Mouse (Mus musculus): ENCODE data around the gene Best3. TPM values are rescaled to one million over a fixed set of nuclear protein-coding genes. Genes with fewer than 3 reads are reported as not detected.

The Best3 gene
- polyA plus RNA-seq, 1 experiment from 2014 or later = 0.32 TPM

DNA sequence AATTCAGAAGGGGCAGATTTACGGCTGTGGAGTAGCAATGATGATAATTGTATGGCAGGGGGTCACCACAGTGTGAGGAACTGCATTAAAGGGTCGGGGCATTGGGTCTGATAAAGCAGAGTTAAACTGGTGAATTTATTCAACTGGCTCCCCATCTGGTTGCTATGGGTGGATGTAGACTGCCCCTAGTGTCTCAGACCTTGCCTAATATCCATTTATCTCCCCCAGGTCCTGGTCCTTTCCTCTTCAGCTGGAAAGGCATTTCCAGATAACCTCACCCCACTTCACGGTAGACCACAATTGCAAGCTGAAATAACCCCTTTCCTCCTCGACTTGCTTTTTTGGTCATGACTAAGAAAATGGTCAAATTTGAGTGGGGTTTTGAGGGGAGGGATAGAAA lies 8.7 kb upstream of the Best3 start:
- Histone ChIP-seq H3K36me3 (ENCODE audit: insufficient read depth, low read length) (no peaks in the 10 kb centered on the region), H3K9ac (replicated peaks; ENCODE audit: low read length) (no peak overlapping the region), H3K4me1 (ENCODE audit: insufficient read depth, low read length) (peaks cover 7% of the 10 kb centered on the region; the same call in 1 of the 2 replicates), H3K27ac (ENCODE audit: low read length) (peak overlapping the region; percentile 52; the same call in 1 of the 2 replicates), H3K4me3 (ENCODE audit: low read length) (no peak overlapping the region), H3K4me2 (replicated peaks; ENCODE audit: low read depth, low read length) (no peak overlapping the region), H3K9me3 (ENCODE audit: low read length) (peaks cover 4% of the 10 kb centered on the region; the same call in 1 of the 2 replicates), H3K27me3 (ENCODE audit: insufficient read depth, low read length) (no peaks in the 10 kb centered on the region)
- 15% methylated on average over 4 of the region's 4 CpGs for WGBS
- ATAC-seq (ENCODE audit: low FRiP score, low TSS enrichment) = peak; percentile 47; the same call in 1 of the 2 replicates

DNA sequence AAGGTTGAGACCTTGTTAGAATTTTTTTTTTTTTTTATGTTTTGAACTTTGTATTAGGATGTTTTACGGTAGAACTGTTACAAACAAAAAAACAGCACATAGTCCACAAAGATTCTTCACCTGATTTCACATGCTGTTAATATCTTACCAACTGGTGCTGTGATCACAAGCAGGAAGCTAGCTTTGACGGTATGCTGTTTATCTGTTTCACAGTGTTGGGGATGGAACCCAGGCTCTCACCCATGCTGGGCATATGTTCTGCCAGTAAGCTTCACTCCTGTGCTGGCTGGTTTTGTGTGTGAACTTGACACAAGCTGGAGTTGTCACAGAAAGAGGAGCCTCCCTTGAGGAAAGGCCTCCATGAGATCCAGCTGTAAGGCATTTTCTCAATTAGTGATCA lies 8.3 kb upstream of the Best3 start:
- Histone ChIP-seq H3K27ac (ENCODE audit: low read length) (peak overlapping the region; percentile 20; the same call in 1 of the 2 replicates), H3K9ac (replicated peaks; ENCODE audit: low read length) (no peak overlapping the region), H3K4me3 (ENCODE audit: low read length) (no peak overlapping the region), H3K9me3 (ENCODE audit: low read length) (peaks cover 4% of the 10 kb centered on the region; the same call in 1 of the 2 replicates), H3K4me2 (replicated peaks; ENCODE audit: low read depth, low read length) (no peak overlapping the region), H3K4me1 (ENCODE audit: insufficient read depth, low read length) (peaks cover 7% of the 10 kb centered on the region; the same call in 1 of the 2 replicates), H3K27me3 (ENCODE audit: insufficient read depth, low read length) (no peaks in the 10 kb centered on the region), H3K36me3 (ENCODE audit: insufficient read depth, low read length) (no peaks in the 10 kb centered on the region)
- 60% methylated on average over 2 of the region's 2 CpGs for WGBS
- ATAC-seq (ENCODE audit: low FRiP score, low TSS enrichment) = no peak; the same call in 1 of the 2 replicates

DNA sequence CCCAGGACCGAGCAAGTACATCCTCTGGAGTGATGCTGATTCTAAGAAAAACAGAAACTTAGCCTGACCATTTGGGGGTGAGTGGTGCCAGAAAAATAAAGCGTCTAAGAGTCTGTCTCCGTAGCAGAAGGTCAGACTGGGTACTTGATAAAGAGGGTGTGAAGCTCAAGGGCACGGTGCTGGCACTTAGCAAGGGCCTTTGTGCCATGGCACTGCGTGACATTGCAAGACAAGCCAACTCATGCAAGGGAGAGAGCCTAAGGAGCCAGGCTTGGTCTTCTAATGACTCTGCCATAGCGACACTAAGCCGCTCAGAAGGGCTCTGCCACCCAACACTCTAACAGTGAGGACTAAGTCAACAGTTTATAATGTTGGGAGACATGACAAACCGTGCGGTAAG lies 7.3 kb upstream of the Best3 start:
- peaks cover 7% of the 10 kb centered on the region; the same call in 1 of the 2 replicates for H3K4me1 ChIP-seq (ENCODE audit: insufficient read depth, low read length)
- no peak overlapping the region for H3K27ac ChIP-seq (ENCODE audit: low read length)
- H3K27me3 ChIP-seq (ENCODE audit: insufficient read depth, low read length) = no peaks in the 10 kb centered on the region
- H3K36me3 ChIP-seq (ENCODE audit: insufficient read depth, low read length) = no peaks in the 10 kb centered on the region
- H3K9ac ChIP-seq (replicated peaks; ENCODE audit: low read length) = no peak overlapping the region
- WGBS = 86% methylated on average over 9 of the region's 9 CpGs
- H3K9me3 ChIP-seq (ENCODE audit: low read length) = no peaks in the 10 kb centered on the region
- no peak for ATAC-seq (ENCODE audit: low FRiP score, low TSS enrichment)
- H3K4me3 ChIP-seq (ENCODE audit: low read length) = no peak overlapping the region
- H3K4me2 ChIP-seq (replicated peaks; ENCODE audit: low read depth, low read length) = no peak overlapping the region

DNA sequence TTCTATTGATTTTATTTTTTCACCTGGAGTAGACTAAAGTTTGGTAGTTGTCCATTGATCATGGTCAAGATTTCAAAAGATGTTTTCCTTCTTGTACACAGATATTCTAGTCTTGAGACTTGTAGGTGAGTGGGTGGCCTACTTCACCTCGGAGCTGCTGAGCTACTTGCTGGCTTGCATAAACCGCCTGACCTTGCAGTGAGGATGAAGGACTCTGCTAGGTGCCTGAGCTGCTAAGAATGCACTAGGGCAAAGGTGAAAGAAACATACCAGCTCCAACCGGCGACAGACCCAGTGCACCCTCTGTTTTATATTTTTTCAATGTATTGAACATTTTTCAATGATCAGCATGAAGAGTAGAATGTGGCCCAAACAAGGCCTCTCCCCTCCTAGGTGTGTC lies 5.8 kb upstream of the Best3 start:
- no peak for ATAC-seq (ENCODE audit: low FRiP score, low TSS enrichment)
- Histone ChIP-seq H3K27ac (ENCODE audit: low read length) (no peak overlapping the region), H3K4me2 (replicated peaks; ENCODE audit: low read depth, low read length) (no peak overlapping the region), H3K9me3 (ENCODE audit: low read length) (no peaks in the 10 kb centered on the region), H3K36me3 (ENCODE audit: insufficient read depth, low read length) (no peaks in the 10 kb centered on the region), H3K27me3 (ENCODE audit: insufficient read depth, low read length) (no peaks in the 10 kb centered on the region), H3K4me1 (ENCODE audit: insufficient read depth, low read length) (peaks cover 7% of the 10 kb centered on the region; the same call in 1 of the 2 replicates), H3K9ac (replicated peaks; ENCODE audit: low read length) (no peak overlapping the region), H3K4me3 (ENCODE audit: low read length) (no peak overlapping the region)
- 83% methylated on average over 4 of the region's 4 CpGs for WGBS

DNA sequence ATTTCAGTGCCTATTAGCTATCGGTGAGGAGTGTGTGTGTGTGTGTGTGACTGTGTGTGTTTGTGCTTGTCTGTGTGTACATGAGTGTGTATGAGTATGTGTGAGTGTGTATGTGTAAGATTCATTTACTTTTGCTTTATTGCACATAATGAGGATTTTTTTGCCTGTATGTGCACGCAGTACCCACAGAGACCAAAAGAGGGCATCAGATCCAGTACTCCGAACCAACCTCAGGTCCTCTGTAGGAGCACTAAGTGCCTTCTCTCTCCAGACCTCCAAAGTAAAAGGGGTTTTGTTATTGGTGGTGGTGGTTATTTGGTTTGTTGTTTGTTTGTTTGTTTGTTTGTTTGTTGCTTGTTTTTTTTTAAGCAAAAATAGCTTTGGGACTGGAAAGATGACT lies 5.2 kb upstream of the Best3 start:
- 77% methylated on average over 3 of the region's 3 CpGs for WGBS
- H3K36me3 ChIP-seq (ENCODE audit: insufficient read depth, low read length) = no peaks in the 10 kb centered on the region
- no peak overlapping the region for H3K27ac ChIP-seq (ENCODE audit: low read length)
- H3K27me3 ChIP-seq (ENCODE audit: insufficient read depth, low read length) = no peaks in the 10 kb centered on the region
- H3K9me3 ChIP-seq (ENCODE audit: low read length) = no peaks in the 10 kb centered on the region
- no peak for ATAC-seq (ENCODE audit: low FRiP score, low TSS enrichment)
- no peak overlapping the region for H3K4me2 ChIP-seq (replicated peaks; ENCODE audit: low read depth, low read length)
- no peak overlapping the region for H3K9ac ChIP-seq (replicated peaks; ENCODE audit: low read length)
- H3K4me1 ChIP-seq (ENCODE audit: insufficient read depth, low read length) = peaks cover 7% of the 10 kb centered on the region; the same call in 1 of the 2 replicates
- no peak overlapping the region for H3K4me3 ChIP-seq (ENCODE audit: low read length)

DNA sequence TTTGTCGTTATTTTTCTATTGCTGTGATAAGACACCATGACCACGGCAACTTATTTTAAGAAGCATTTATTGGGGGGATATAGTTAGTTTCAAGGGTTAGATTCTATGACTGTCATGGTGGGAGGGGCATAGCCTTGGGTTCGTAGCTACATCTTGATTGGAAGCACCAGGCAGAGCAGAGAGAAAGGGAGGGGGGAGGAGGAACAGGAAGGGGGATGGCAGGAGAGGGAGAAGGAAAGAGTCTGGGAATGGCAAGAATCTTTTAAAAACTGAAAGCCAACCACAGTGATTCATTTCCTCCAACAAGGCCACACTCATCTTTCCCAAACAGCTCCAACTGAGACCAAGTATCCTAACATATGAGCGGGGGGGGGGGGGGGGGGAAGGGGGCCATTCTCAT lies 3.6 kb upstream of the Best3 start:
- Histone ChIP-seq H3K4me1 (ENCODE audit: insufficient read depth, low read length) (peaks cover 12% of the 10 kb centered on the region; the same call in 1 of the 2 replicates), H3K36me3 (ENCODE audit: insufficient read depth, low read length) (no peaks in the 10 kb centered on the region), H3K9me3 (ENCODE audit: low read length) (no peaks in the 10 kb centered on the region), H3K27ac (ENCODE audit: low read length) (no peak overlapping the region), H3K9ac (replicated peaks; ENCODE audit: low read length) (no peak overlapping the region), H3K27me3 (ENCODE audit: insufficient read depth, low read length) (no peaks in the 10 kb centered on the region), H3K4me2 (replicated peaks; ENCODE audit: low read depth, low read length) (no peak overlapping the region), H3K4me3 (ENCODE audit: low read length) (no peak overlapping the region)
- 73% methylated on average over 3 of the region's 4 CpGs for WGBS
- ATAC-seq (ENCODE audit: low FRiP score, low TSS enrichment) = no peak

DNA sequence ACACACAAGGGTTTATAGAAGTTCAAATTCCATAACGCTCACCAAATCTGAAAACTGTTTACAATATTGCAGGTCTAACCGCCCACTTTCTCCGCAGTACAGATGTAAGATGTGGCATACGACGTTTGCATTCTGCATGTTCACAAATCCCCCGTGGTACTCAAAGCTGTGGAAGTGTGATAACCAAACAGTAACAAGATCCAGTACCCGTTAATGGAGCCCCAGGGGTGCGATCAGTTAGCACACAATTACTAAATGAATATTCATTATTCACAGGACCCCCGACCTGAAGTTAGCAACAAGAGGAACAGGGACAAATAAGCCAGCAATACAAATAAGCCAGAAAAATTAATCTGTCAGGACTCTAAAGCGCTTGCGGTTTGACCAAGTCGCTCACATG lies 1.3 kb upstream of the Best3 start:
- Histone ChIP-seq H3K4me3 (ENCODE audit: low read length) (no peak overlapping the region), H3K36me3 (ENCODE audit: insufficient read depth, low read length) (no peaks in the 10 kb centered on the region), H3K4me1 (ENCODE audit: insufficient read depth, low read length) (peaks cover 12% of the 10 kb centered on the region; the same call in 1 of the 2 replicates), H3K4me2 (replicated peaks; ENCODE audit: low read depth, low read length) (no peak overlapping the region), H3K27me3 (ENCODE audit: insufficient read depth, low read length) (no peaks in the 10 kb centered on the region), H3K9ac (replicated peaks; ENCODE audit: low read length) (no peak overlapping the region), H3K9me3 (ENCODE audit: low read length) (no peaks in the 10 kb centered on the region), H3K27ac (ENCODE audit: low read length) (no peak overlapping the region)
- 73% methylated on average over 12 of the region's 12 CpGs for WGBS
- ATAC-seq (ENCODE audit: low FRiP score, low TSS enrichment) = no peak

DNA sequence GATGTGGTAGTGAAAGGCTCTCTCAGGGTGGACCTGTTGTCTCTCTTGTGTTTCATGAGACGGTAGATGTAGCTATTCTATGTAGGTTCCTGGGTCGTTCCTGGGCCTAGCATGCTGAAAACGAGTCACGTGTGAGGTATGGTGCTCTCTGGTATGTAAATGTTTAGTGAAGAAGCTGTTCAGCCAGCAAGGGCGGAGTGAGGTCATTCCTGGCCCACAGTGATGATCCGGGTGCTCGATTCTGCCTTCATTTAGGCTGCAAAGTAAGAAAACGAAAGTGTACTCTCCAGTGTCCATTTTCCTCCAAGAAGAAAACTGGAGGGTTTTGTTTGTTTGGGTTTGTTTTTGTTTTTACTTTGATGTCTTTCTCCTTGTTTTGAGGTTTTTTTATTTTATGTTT lies 7.9 kb downstream of the Best3 start:
- WGBS = 80% methylated on average over 8 of the region's 8 CpGs
- H3K36me3 ChIP-seq (ENCODE audit: insufficient read depth, low read length) = no peaks in the 10 kb centered on the region
- no peak overlapping the region for H3K27ac ChIP-seq (ENCODE audit: low read length)
- no peaks in the 10 kb centered on the region for H3K27me3 ChIP-seq (ENCODE audit: insufficient read depth, low read length)
- no peak overlapping the region for H3K4me3 ChIP-seq (ENCODE audit: low read length)
- H3K4me1 ChIP-seq (ENCODE audit: insufficient read depth, low read length) = peaks cover 11% of the 10 kb centered on the region; the same call in 1 of the 2 replicates
- no peak overlapping the region for H3K4me2 ChIP-seq (replicated peaks; ENCODE audit: low read depth, low read length)
- no peak; the same call in 1 of the 2 replicates for ATAC-seq (ENCODE audit: low FRiP score, low TSS enrichment)
- no peaks in the 10 kb centered on the region for H3K9me3 ChIP-seq (ENCODE audit: low read length)
- H3K9ac ChIP-seq (replicated peaks; ENCODE audit: low read length) = no peak overlapping the region

DNA sequence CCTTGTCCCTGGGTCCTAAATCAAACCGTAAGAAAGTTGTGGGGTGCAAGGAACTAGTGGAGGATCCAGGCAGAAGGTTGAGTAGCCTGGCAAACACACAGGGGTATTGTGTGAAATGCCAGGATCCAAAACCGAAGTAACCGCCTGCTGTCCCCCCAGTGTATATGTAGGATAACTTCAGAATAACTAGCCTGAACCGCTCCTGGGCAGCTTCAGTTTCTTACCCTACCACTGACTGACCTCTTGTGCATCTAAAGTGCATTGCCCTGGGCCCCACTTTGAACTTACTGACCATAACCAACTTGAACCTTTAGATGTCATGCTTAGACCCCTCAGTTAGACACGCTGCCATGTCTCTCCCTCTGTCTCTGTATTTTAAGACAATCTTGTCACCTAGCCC lies 9.0 kb downstream of the Best3 start:
- WGBS = 73% methylated on average over 5 of the region's 5 CpGs
- no peak overlapping the region for H3K4me3 ChIP-seq (ENCODE audit: low read length)
- H3K27ac ChIP-seq (ENCODE audit: low read length) = no peak overlapping the region
- H3K9me3 ChIP-seq (ENCODE audit: low read length) = no peaks in the 10 kb centered on the region
- no peaks in the 10 kb centered on the region for H3K36me3 ChIP-seq (ENCODE audit: insufficient read depth, low read length)
- no peaks in the 10 kb centered on the region for H3K27me3 ChIP-seq (ENCODE audit: insufficient read depth, low read length)
- peaks cover 11% of the 10 kb centered on the region; the same call in 1 of the 2 replicates for H3K4me1 ChIP-seq (ENCODE audit: insufficient read depth, low read length)
- no peak overlapping the region for H3K4me2 ChIP-seq (replicated peaks; ENCODE audit: low read depth, low read length)
- ATAC-seq (ENCODE audit: low FRiP score, low TSS enrichment) = no peak
- H3K9ac ChIP-seq (replicated peaks; ENCODE audit: low read length) = no peak overlapping the region

DNA sequence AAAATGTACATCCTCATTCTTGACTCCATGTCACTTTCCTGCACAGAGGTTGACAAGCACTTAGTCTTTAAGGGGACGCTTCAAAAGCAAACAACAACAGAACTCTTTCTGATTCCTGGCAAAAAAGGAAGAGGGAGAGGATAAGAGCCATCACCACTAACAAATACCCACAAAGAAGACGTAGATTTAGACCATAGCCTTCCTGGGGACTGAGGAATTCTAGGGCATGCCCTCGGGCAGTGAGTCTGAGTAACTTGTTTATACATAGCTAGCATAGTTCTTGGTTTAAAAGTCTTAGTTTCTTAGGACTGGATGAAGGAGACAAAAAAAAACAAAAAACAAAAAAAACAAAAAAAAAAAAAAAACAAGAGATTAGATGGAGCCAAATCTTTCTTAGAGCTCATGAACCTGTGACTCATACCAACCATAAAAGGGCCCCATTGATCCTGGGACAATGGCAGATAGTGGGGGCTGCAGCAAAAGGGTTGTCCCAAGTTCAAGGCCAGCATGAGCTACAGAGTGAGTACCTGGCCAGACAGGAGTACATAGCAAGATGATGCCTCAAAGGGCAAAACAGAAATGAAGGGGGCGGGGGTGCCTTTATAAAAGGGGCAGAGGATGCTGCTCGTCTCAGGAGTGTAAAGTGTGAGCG lies 9.6 kb downstream of the Best3 start:
- Histone ChIP-seq H3K36me3 (ENCODE audit: insufficient read depth, low read length) (no peaks in the 10 kb centered on the region), H3K9me3 (ENCODE audit: low read length) (no peaks in the 10 kb centered on the region), H3K4me2 (replicated peaks; ENCODE audit: low read depth, low read length) (no peak overlapping the region), H3K9ac (replicated peaks; ENCODE audit: low read length) (no peak overlapping the region), H3K27ac (ENCODE audit: low read length) (no peak overlapping the region), H3K4me3 (ENCODE audit: low read length) (no peak overlapping the region), H3K27me3 (ENCODE audit: insufficient read depth, low read length) (no peaks in the 10 kb centered on the region), H3K4me1 (ENCODE audit: insufficient read depth, low read length) (peaks cover 11% of the 10 kb centered on the region; the same call in 1 of the 2 replicates)
- no peak for ATAC-seq (ENCODE audit: low FRiP score, low TSS enrichment)
- WGBS = 66% methylated on average over 6 of the region's 6 CpGs
